Mouse (Mus musculus) CD4-positive naive resting alpha-beta T cell, adult 57 days (primary cell): ENCODE measurements around the gene Ipo13. TPM values are rescaled to one million over a fixed set of nuclear protein-coding genes. Genes with fewer than 3 reads are reported as not detected.

Experiments
- total RNA-seq: library from RNA; stranded (reverse); gene quantifications from one replicate; pipeline ENCODE4 v1.2.4, GENCODE M21; 2023

The Ipo13 gene
- 35.7 TPM for total RNA-seq

DNA sequence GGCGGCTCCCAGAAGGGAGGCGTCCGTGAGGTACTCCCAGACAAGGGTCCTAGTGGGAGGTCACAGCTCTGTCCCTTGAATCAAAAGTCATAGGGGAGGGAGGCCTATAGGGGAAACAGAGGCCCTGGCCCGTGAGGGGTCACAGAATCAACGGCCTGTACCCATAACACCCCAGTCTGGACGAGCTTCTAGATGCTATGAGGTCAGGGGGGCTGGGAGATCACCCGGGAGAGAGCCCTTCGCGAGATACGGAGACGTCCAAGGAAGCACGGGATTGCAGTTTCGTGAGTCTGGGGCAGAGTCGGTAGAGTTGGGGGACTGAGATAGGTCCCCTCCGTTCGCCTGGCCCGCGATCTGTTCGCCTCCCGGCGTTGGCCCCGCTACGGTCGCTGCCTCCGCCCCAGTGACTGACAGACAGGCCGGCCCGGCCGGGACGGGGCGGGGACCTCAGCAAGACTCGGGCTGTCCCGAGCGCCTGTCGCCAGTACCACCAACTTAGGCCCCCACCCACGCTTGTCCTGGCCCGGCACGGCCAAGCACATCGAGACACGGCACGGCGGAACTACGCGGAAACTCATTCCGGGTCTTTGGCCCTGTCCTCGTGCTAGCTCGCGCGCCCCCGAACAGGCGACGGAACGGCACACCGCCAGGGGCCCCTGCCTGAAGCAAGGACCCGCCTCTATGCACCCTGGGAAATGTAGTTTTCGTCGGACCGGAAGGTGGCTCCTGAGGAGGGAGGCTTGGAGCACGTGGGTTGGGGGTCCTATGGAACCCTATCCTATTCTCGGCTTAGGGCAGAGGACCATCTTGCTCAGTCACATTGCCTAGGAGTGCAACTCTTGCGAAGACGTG, at the start of gene Ipo13:
TSS of gene Ipo13 (minus strand) at position 409 of the 852 bp plus-strand sequence.

GRCm38 (mm10) chr4:117929391-117929881, 14.6 kb upstream of the Ipo13 start, which contains the start of gene Artn:
TSS of gene Artn (minus strand) at chr4:117929763.

DNA sequence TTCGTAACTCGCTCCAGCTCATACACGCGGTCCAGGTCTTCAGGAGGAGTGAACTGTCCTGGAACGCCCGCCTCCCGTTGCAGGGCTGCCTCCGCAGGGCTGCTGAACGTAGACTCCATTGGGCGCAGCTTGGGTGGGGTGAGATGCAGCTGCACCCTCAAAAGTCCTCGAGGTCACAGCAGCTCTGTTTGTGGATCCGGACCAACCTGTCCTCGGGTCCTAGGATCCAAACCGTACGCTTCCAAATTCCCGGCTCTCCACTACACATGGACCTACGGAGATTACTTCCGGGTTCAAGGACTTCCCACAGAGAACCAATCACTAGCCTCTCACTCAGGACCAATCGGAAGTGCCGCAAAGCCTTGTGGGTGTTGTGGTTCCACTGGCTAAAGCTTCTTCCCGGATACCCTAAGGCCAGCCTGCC, 23.0 kb downstream of the Ipo13 start, which contains the start of gene Dph2:
TSS of gene Dph2 (minus strand) at position 295 of the 424 bp plus-strand sequence.

DNA sequence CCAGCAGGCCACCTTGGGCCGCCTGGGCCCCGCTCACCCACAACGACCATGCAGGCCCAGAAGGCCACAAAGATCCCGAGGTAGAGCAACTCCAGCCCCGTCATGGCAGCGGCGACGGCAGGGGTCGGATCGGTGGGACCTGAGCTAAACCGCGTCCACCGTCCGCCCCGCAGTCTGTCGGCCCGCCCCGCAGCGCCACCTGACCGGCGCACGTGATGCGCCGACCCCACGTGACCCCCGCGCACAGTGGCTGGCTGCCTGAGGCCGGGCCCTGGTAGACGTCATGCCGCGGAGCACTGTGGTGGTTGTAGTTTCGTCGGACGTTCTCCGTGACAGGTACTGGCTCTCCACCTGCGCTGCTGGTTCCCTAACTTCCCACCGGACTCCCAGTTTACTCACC, 27.7 kb downstream of the Ipo13 start, which contains the start of gene Atp6v0b:
TSS of gene Atp6v0b (minus strand) at position 201 of the 400 bp plus-strand sequence.

GRCm38 (mm10) chr4:117882701-117883691, 31.8 kb downstream of the Ipo13 start, which contains the start of gene B4galt2:
TSS of gene B4galt2 (minus strand) at chr4:117883487.

DNA sequence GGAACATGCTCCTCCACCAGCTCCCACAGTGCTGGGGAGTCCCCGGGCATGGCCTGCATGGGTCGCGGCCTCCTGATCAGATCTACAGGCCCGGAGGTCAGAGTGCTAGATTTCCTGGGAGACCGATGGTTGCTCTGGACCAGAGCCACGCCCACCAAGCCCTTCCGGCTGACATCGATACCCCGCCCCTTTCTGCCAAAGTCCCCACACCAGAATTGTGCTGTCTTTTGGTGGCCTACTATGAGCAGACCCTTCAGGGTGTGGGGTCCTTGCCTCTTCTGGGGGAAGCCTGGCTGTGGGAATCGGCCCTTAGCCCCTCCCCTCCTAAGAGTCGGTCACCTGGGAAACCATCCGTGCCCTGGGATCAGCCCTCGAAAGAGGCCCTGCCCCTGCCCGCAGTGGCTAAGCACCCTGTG, 42.3 kb downstream of the Ipo13 start, which contains the start of gene Ccdc24:
TSS of gene Ccdc24 (minus strand) at position 87 of the 416 bp plus-strand sequence.

Other genes with a start within 250 kb of the Ipo13 start
- gene Dmap1, start 232.7 kb downstream of the Ipo13 start, total RNA-seq: 23.9 TPM
- not detected for gene Gm12845, start 190.6 kb downstream of the Ipo13 start, total RNA-seq
- gene Klf17, start 149.4 kb downstream of the Ipo13 start, total RNA-seq: not detected
- 2.2 TPM for gene Slc6a9, start 80.5 kb downstream of the Ipo13 start, total RNA-seq
- not detected for gene Ccdc24, start 42.4 kb downstream of the Ipo13 start, total RNA-seq
- gene B4galt2, start 31.5 kb downstream of the Ipo13 start, total RNA-seq: not detected
- gene Atp6v0b, start 27.7 kb downstream of the Ipo13 start, total RNA-seq: 114 TPM
- 11.2 TPM for gene Dph2, start 23.0 kb downstream of the Ipo13 start, total RNA-seq
- 0.38 TPM for gene Artn, start 14.8 kb upstream of the Ipo13 start, total RNA-seq
- gene St3gal3, start 219.9 kb upstream of the Ipo13 start, total RNA-seq: 7.0 TPM